Mouse (Mus musculus): ENCODE measurements around the gene 4930415O20Rik. TPM values are rescaled to one million over a fixed set of nuclear protein-coding genes. Genes with fewer than 3 reads are reported as not detected.

4930415O20Rik gene
- polyA plus RNA-seq, 1 experiment from 2014 or later: not detected

- H3K9ac ChIP-seq: no peak overlapping the region
- no peak overlapping the region for H3K4me2 ChIP-seq
- no peaks in the 10 kb centered on the region for H3K9me3 ChIP-seq
- H3K27ac ChIP-seq: no peak overlapping the region
- WGBS: 94% methylated on average over 6 of the region's 6 CpGs
- H3K36me3 ChIP-seq (replicated peaks): peaks cover 60% of the 10 kb centered on the region
- no peak for ATAC-seq (ENCODE audit: low FRiP score)
- no peaks in the 10 kb centered on the region for H3K27me3 ChIP-seq
- H3K4me3 ChIP-seq (replicated peaks): no peak overlapping the region
- H3K4me1 ChIP-seq: no peaks in the 10 kb centered on the region
These were observed 29.7 kb upstream of the 4930415O20Rik start for GRCm38 (mm10) chr15:98541064-98541463.

- WGBS: 80% methylated on average over 4 of the region's 4 CpGs
- Histone ChIP-seq H3K4me1 (no peaks in the 10 kb centered on the region), H3K36me3 (replicated peaks) (peaks cover 72% of the 10 kb centered on the region), H3K9ac (no peak overlapping the region), H3K27me3 (no peaks in the 10 kb centered on the region), H3K27ac (no peak overlapping the region), H3K4me3 (replicated peaks) (no peak overlapping the region), H3K9me3 (no peaks in the 10 kb centered on the region), H3K4me2 (no peak overlapping the region)
- no peak for ATAC-seq (ENCODE audit: low FRiP score)
These were observed 27.5 kb upstream of the 4930415O20Rik start for GRCm38 (mm10) chr15:98543341-98543740.

GRCm38 (mm10) chr15:98545151-98545550, 25.7 kb upstream of the 4930415O20Rik start:
- Histone ChIP-seq H3K4me1 (no peaks in the 10 kb centered on the region), H3K27ac (no peak overlapping the region), H3K36me3 (replicated peaks) (peaks cover 84% of the 10 kb centered on the region), H3K9me3 (no peaks in the 10 kb centered on the region), H3K9ac (no peak overlapping the region), H3K4me3 (replicated peaks) (no peak overlapping the region), H3K4me2 (no peak overlapping the region), H3K27me3 (no peaks in the 10 kb centered on the region)
- WGBS: 91% methylated on average over 3 of the region's 3 CpGs
- no peak for ATAC-seq (ENCODE audit: low FRiP score)

DNA sequence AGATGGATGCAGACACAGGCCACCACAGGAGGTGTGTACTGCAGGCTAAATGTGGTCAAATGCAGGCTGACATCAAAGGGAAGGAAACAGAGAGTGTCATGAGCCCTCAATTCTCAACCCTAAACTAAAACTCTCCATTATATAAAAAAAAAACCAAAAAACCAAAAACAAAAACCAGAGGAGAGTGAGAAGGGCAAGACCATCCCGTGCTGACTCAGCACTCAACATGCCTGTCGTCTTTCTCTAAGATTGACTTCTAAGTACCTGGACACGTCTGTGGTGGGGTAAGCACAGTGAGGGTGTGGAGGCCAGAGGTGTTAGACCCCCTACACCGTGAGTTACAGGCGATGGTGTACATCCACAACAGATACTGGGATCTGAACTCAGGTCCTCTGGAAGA, 24.0 kb upstream of the 4930415O20Rik start:
- Histone ChIP-seq H3K27me3 (no peaks in the 10 kb centered on the region), H3K36me3 (replicated peaks) (peaks cover 88% of the 10 kb centered on the region), H3K4me2 (no peak overlapping the region), H3K4me3 (replicated peaks) (no peak overlapping the region), H3K4me1 (no peaks in the 10 kb centered on the region), H3K27ac (no peak overlapping the region), H3K9me3 (no peaks in the 10 kb centered on the region), H3K9ac (no peak overlapping the region)
- WGBS: 94% methylated on average over 5 of the region's 5 CpGs
- no peak for ATAC-seq (ENCODE audit: low FRiP score)

DNA sequence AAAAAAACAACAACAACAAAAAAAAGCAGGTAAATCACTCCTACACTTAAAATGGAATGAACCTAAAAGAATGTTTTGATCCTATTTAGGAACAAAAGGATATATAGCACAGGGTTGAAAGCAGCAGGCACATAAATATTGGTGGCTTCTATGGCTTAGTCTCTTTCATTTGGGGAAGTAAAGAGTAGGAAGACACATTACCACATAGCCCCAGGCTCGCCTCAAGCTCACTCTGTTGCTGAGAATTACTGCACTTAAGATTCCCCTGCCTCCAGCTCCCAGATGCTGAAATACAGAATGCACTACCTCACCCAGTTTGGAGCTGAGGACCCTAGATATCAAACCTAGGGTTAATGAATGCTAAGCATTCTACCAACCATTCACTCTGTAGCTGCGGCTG, 18.0 kb upstream of the 4930415O20Rik start:
- H3K36me3 ChIP-seq (replicated peaks): peaks cover 73% of the 10 kb centered on the region
- 83% methylated on average over 2 of the region's 2 CpGs for WGBS
- no peak overlapping the region for H3K4me2 ChIP-seq
- no peaks in the 10 kb centered on the region for H3K9me3 ChIP-seq
- H3K4me3 ChIP-seq (replicated peaks): no peak overlapping the region
- ATAC-seq (ENCODE audit: low FRiP score): no peak
- no peaks in the 10 kb centered on the region for H3K4me1 ChIP-seq
- H3K27ac ChIP-seq: no peak overlapping the region
- no peak overlapping the region for H3K9ac ChIP-seq
- no peaks in the 10 kb centered on the region for H3K27me3 ChIP-seq

DNA sequence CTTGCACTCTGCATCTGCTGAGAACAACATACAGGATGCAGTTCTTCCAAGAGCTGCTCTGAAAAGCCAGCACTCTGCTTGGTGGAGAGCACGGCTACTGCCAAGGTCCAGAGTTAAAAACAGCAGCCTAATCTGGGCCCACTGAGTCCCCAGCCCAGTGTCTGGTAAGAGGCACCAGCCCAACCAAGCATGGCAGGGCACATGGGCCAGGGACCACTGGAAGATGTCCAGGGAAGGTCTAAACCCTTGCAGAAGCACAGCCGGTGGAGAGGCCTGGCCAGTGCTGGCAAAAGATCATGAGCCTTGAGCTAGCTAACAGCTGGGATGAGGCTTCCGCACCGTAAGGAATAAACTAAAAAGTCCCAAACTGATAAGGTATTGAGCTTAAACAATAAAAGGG, 14.9 kb upstream of the 4930415O20Rik start:
- Histone ChIP-seq H3K4me1 (no peaks in the 10 kb centered on the region), H3K27ac (no peak overlapping the region), H3K4me2 (no peak overlapping the region), H3K9ac (no peak overlapping the region), H3K36me3 (replicated peaks) (peaks cover 70% of the 10 kb centered on the region), H3K27me3 (no peaks in the 10 kb centered on the region), H3K4me3 (replicated peaks) (no peak overlapping the region), H3K9me3 (no peaks in the 10 kb centered on the region)
- ATAC-seq (ENCODE audit: low FRiP score): no peak
- 96% methylated on average over 4 of the region's 4 CpGs for WGBS

DNA sequence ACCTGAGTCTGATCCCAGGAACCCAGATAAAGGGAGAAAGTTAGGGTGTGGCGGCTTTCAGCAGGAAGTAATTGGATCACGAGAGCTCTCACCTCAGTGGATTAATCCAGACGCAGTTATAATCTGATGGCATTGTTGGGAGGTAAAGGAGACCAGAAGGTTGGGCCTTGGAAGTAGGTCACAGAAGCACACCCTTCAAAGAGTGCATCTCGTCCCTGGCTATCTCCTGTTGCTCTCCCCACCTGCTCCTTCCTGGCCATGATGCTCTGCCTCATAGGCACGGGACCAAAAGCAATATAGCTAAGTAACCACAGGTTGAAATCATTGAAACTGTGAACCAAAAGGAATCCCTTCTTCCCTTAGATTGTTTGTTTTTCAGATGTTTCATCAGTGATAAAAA, 13.6 kb upstream of the 4930415O20Rik start:
- H3K9ac ChIP-seq: no peak overlapping the region
- no peaks in the 10 kb centered on the region for H3K9me3 ChIP-seq
- no peak overlapping the region for H3K4me2 ChIP-seq
- H3K36me3 ChIP-seq (replicated peaks): peaks cover 61% of the 10 kb centered on the region
- no peaks in the 10 kb centered on the region for H3K27me3 ChIP-seq
- no peak for ATAC-seq (ENCODE audit: low FRiP score)
- no peaks in the 10 kb centered on the region for H3K4me1 ChIP-seq
- H3K27ac ChIP-seq: no peak overlapping the region
- H3K4me3 ChIP-seq (replicated peaks): no peak overlapping the region
- 88% methylated on average over 5 of the region's 5 CpGs for WGBS

GRCm38 (mm10) chr15:98566973-98567277, 3.9 kb upstream of the 4930415O20Rik start:
- WGBS: 1% methylated on average over 15 of the region's 15 CpGs
- H3K4me1 ChIP-seq: peaks cover 33% of the 10 kb centered on the region
- peaks cover 17% of the 10 kb centered on the region for H3K36me3 ChIP-seq (replicated peaks)
- peak overlapping the region; percentile 90 for H3K9ac ChIP-seq
- peak overlapping the region; percentile 92 for H3K4me3 ChIP-seq (replicated peaks)
- peak overlapping the region; percentile 90 for H3K4me2 ChIP-seq
- no peaks in the 10 kb centered on the region for H3K27me3 ChIP-seq
- H3K9me3 ChIP-seq: no peaks in the 10 kb centered on the region
- H3K27ac ChIP-seq: peak overlapping the region; percentile 90
- no peak for ATAC-seq (ENCODE audit: low FRiP score)

GRCm38 (mm10) chr15:98567278-98568134, 3.3 kb upstream of the 4930415O20Rik start:
- H3K4me2 ChIP-seq: peak overlapping the region; percentile 90
- peak overlapping the region; percentile 92 for H3K4me3 ChIP-seq (replicated peaks)
- ATAC-seq (ENCODE audit: low FRiP score): peak; percentile 96
- H3K4me1 ChIP-seq: peaks cover 33% of the 10 kb centered on the region
- H3K9me3 ChIP-seq: no peaks in the 10 kb centered on the region
- under 1% methylated on average over 88 of the region's 88 CpGs for WGBS
- H3K27me3 ChIP-seq: no peaks in the 10 kb centered on the region
- peak overlapping the region; percentile 90 for H3K9ac ChIP-seq
- peaks cover 15% of the 10 kb centered on the region for H3K36me3 ChIP-seq (replicated peaks)
- H3K27ac ChIP-seq: peak overlapping the region; percentile 93

GRCm38 (mm10) chr15:98568256-98569033, 2.4 kb upstream of the 4930415O20Rik start:
- Histone ChIP-seq H3K36me3 (replicated peaks) (peaks cover 6% of the 10 kb centered on the region), H3K9ac (peak overlapping the region; percentile 82), H3K27me3 (no peaks in the 10 kb centered on the region), H3K4me3 (replicated peaks) (peak overlapping the region; percentile 92), H3K4me2 (peak overlapping the region; percentile 69), H3K27ac (peak overlapping the region; percentile 93), H3K9me3 (no peaks in the 10 kb centered on the region), H3K4me1 (peaks cover 33% of the 10 kb centered on the region)
- peak; percentile 0; the same call in 1 of the 2 replicates for ATAC-seq (ENCODE audit: low FRiP score)
- WGBS: 12% methylated on average over 22 of the region's 22 CpGs

GRCm38 (mm10) chr15:98569216-98569615, 1.6 kb upstream of the 4930415O20Rik start:
- Histone ChIP-seq H3K36me3 (replicated peaks) (peaks cover 5% of the 10 kb centered on the region; the same call in 1 of the 2 replicates), H3K27ac (no peak overlapping the region), H3K9me3 (no peaks in the 10 kb centered on the region), H3K4me3 (replicated peaks) (peak overlapping the region; percentile 92), H3K9ac (peak overlapping the region; percentile 82), H3K4me2 (peak overlapping the region; percentile 69), H3K4me1 (peaks cover 33% of the 10 kb centered on the region), H3K27me3 (no peaks in the 10 kb centered on the region)
- WGBS: 73% methylated on average over 7 of the region's 7 CpGs
- no peak for ATAC-seq (ENCODE audit: low FRiP score)

DNA sequence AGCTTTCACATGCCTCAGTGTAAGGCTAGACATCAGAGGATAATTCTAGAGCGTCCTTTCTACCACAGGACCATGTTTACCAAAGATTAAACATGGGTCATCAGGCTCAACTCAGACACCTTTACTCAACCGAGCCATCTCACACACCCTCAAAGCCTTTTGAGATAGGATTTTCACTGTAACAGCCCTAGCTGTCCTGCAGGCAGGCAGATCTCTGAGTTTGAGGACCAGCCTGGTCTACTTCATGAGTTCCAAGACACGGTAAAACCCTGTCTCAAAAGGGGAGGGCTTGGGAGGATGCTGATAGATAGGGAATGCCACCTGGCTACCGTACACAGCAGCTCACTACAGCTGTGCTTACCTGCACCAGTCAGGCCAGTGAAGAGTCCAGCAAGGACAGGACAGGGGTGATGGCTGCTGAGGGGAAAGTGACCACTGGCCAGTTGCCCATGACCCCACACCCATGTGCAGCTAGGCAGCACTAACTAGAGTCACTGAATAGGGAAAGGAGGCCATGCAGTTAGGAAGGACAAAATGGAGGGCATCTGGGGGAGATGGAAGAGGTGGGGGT, 924 bp upstream of the 4930415O20Rik start:
- H3K4me1 ChIP-seq: peaks cover 29% of the 10 kb centered on the region
- 85% methylated on average over 4 of the region's 4 CpGs for WGBS
- H3K27ac ChIP-seq: no peak overlapping the region
- H3K4me2 ChIP-seq: no peak overlapping the region
- ATAC-seq (ENCODE audit: low FRiP score): no peak
- H3K4me3 ChIP-seq (replicated peaks): no peak overlapping the region
- H3K36me3 ChIP-seq (replicated peaks): peaks cover 5% of the 10 kb centered on the region; the same call in 1 of the 2 replicates
- no peaks in the 10 kb centered on the region for H3K27me3 ChIP-seq
- no peak overlapping the region for H3K9ac ChIP-seq
- no peaks in the 10 kb centered on the region for H3K9me3 ChIP-seq
